Mouse (Mus musculus) 416B (cell line): ENCODE results near the gene Olfr1469.
"Not testable (repeated sequence)": the region's sequence is repeated elsewhere in the genome, so short reads cannot be mapped to it uniquely, and the experiment has no call there.

Experiments used
- DNase-seq: peaks from one replicate; pipeline ENCODE4 v3.0.0; 2011; ENCODE audit warnings: low read depth

Gene Olfr1469

DNA sequence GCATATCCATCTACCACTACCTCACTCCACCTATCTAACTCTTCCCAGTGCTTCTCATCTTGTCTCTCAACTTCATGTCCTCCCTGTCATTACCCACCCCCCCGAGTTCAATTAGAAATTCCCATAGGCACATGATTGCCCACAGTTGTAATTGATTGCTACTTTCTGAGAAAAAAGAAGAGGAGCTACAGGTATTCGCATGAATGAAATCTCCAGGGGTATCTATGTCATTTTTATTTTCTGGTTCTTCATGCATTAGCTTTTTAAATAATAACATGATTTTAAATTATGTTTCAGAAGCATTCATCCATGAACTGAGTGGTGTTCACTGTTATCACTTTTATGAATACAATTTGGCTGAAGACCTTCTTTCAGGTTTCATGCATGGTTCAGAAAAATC is at the start of gene Olfr1469:
TSS of gene Olfr1469 (plus strand) at position 301 of the 400 bp plus-strand sequence.
- no peak for DNase-seq

DNA sequence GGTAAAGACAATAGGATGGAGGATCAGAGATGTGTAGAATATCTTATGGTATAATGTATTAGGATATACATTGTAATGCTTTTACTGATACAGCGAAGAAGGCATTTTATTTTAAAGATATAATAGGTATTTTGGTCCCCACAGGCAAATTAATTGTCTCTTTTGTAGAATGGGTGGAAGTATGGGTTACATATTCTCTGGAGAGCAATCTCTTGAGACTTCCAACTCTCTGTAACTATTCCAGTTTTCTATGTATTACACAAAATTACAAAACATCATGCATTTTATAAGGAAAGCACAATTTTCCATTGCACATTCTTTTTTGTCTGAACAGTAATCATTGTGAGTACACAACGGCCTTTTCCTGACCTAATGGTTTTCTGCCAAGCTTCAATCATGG is 45.7 kb upstream of the Olfr1469 start, which contains the start of gene Olfr1467:
TSS of gene Olfr1467 (plus strand) at position 301 of the 400 bp plus-strand sequence.
- no peak for DNase-seq

DNA sequence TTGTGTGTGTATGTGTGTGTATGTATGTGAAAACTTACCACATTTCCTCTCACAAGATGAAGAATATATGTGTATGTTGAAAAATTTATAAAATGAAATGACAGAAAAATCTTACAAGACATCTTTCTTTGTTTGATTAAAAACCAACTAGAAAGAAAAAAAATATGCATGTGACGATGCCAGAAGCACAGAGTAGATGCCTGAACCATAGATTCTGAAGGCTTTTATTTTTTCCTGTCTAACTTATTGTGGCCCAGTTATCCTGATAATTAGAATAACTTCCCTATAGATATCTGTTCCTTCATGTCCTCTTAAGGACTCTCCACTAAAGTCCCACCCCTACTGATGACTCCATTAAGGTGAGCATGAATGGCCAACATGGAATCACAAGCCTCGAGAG is 35.5 kb downstream of the Olfr1469 start, which contains the start of gene Olfr1471:
TSS of gene Olfr1471 (plus strand) at position 301 of the 400 bp plus-strand sequence.
- not testable (repeated sequence) for DNase-seq

DNA sequence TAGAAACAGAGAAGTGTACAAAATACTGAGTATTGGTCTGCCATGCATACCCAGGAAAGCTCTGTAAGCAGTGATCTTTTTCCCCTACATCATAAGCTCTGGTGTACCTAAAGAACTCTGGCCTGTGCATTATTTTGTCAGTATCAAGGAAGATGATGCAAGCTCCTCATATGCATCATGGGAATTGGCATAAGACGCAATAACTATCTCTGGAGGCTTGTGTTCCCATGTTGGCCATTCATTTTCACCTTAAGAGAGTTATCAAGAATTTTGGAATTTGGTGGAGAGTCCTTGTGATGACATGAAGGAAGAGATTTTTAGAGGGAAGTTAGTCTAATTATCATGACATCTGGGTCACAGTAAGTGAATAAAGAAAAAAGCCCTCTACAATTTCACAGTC is 48.3 kb downstream of the Olfr1469 start, which contains the start of gene Olfr1472:
TSS of gene Olfr1472 (minus strand) at position 101 of the 400 bp plus-strand sequence.
- DNase-seq: no peak
